Mouse (Mus musculus): ENCODE measurements around the gene Med27. TPM values are rescaled to one million over a fixed set of nuclear protein-coding genes. Genes with fewer than 3 reads are reported as not detected.

The Med27 gene
- polyA plus RNA-seq, 1 experiment, result 44.0 TPM

- H3K27me3 ChIP-seq (ENCODE audit: control insufficient read depth, insufficient read depth, insufficient read length), result peaks cover 29% of the 10 kb centered on the region
- no peaks in the 10 kb centered on the region for H3K79me2 ChIP-seq (ENCODE audit: control insufficient read depth, insufficient read depth)
- no peak overlapping the region for H3K4me2 ChIP-seq (ENCODE audit: low read depth)
- TF ChIP-seq USF1 (IDR thresholded peaks at IDR 0.05; ENCODE audit: low read depth) (no peak), SRF (IDR thresholded peaks at IDR 0.05; ENCODE audit: control insufficient read depth, insufficient read length, low read depth) (no peak)
- no peak overlapping the region for H3K4me3 ChIP-seq
- no peak overlapping the region for H3ac ChIP-seq (ENCODE audit: control insufficient read depth, insufficient read length)
- H3K36me3 ChIP-seq (ENCODE audit: control insufficient read depth, insufficient read depth), result no peaks in the 10 kb centered on the region
Measured at GRCm38 (mm10) chr2:29565570-29566433, 219.2 kb downstream of the Med27 start.

DNA sequence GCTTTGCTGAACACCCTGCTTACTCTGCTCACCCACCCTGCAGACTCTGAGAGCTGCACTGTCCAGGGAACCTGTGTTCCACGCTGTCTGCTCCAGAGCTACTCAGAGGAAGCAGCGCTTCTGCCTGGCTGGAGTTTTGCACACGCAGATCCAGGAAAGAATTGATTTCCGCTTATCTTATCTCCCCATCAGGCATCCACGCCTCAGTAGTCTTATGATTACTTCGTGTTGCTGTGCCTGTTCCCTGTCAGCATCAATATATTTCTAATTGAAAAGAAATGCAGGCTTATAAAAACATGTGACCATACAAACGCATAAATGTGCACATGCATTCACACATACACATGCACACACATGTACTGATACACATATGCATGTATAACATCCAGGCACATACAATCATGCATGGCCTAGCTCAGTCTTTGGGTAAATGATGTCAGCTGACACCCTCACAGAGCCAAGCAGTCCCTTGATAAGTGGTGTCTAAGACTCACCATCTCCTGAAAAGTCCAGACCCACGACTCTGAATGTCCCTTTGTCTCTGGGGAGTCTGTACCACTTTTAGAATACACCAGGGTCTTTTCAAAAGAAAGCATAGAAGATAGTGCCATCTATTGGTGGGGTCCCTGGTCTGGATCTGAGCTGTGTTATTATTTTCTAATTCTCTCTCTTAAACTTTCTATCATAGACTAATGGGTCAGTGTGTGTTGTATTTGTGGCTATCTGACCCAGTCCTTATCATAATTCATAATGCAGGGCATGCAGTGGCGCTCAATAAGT, 225.5 kb downstream of the Med27 start:
- H3K36me3 ChIP-seq (ENCODE audit: control insufficient read depth, insufficient read depth), result no peaks in the 10 kb centered on the region
- no peaks in the 10 kb centered on the region for H3K79me2 ChIP-seq (ENCODE audit: control insufficient read depth, insufficient read depth)
- no peak overlapping the region for H3K4me2 ChIP-seq (ENCODE audit: low read depth)
- H3K4me3 ChIP-seq, result no peak overlapping the region
- H3K27me3 ChIP-seq (ENCODE audit: control insufficient read depth, insufficient read depth, insufficient read length), result peaks cover 28% of the 10 kb centered on the region
- TF ChIP-seq POLR2AphosphoS2 (IDR thresholded peaks at IDR 0.05; ENCODE audit: insufficient read length, low read depth), result no peak
- no peak for TF ChIP-seq MYOG (IDR thresholded peaks at IDR 0.05; ENCODE audit: control insufficient read depth in 1 of 3, insufficient read depth in 1 of 3, insufficient read length in 2 of 3, low read depth in 2 of 3)
- no peak for TF ChIP-seq TCF3 (IDR thresholded peaks at IDR 0.05; ENCODE audit: insufficient read length, low read depth)
- TF ChIP-seq MYOD1 (IDR thresholded peaks at IDR 0.05; ENCODE audit: control insufficient read depth in 1 of 3, insufficient read length in 2 of 3, low read depth in 2 of 3), result no peak
- no peak for TF ChIP-seq POLR2A (IDR thresholded peaks at IDR 0.05; ENCODE audit: insufficient read length, low read depth)
- no peak for TF ChIP-seq USF1 (IDR thresholded peaks at IDR 0.05; ENCODE audit: low read depth)
- TF ChIP-seq REST (IDR thresholded peaks at IDR 0.05; ENCODE audit: insufficient read depth, insufficient read length), result no peak
- TF ChIP-seq SRF (IDR thresholded peaks at IDR 0.05; ENCODE audit: control insufficient read depth, insufficient read length, low read depth), result no peak
- TF ChIP-seq MAX (IDR thresholded peaks at IDR 0.05; ENCODE audit: low read depth), result no peak
- no peak for TF ChIP-seq E2F4 (IDR thresholded peaks at IDR 0.05; ENCODE audit: insufficient read depth)
- no peak for TF ChIP-seq CEBPB (IDR thresholded peaks at IDR 0.05; ENCODE audit: insufficient read depth, poor library complexity, severe bottlenecking)
- no peak overlapping the region for H3ac ChIP-seq (ENCODE audit: control insufficient read depth, insufficient read length)

DNA sequence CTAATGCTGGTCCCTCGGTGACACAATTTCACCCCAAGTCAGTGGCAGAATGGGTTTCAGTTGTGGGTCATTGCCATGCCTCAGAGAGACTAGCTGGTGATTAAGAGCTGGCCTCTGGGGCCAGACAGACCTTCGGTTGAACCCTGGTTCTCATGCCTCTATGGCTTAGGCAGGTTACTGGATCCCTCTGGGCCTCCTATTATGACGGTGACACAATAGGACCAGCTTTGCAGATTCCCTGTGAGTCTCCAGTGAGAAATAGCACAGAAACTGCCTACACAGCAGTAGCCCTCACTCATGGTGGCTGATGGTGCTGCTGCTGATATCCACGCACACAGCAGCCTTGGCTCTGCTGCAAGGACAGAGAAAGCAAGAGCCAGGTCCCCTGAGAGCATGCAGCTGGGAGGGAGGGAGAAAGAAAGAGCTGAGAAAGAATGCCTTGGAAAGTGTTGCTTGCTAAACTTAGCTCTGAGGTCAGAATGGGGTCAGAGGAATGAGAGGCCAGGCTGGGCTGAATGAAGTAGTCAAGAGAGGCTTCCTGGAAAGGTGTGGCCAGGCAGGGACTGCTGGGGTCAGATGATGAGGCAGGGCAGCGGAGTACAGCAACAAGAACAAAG, 226.3 kb downstream of the Med27 start:
- Histone ChIP-seq H3K4me3 (no peak overlapping the region), H3K4me2 (ENCODE audit: low read depth) (no peak overlapping the region), H3ac (ENCODE audit: control insufficient read depth, insufficient read length) (no peak overlapping the region), H3K36me3 (ENCODE audit: control insufficient read depth, insufficient read depth) (no peaks in the 10 kb centered on the region), H3K79me2 (ENCODE audit: control insufficient read depth, insufficient read depth) (no peaks in the 10 kb centered on the region), H3K27me3 (ENCODE audit: control insufficient read depth, insufficient read depth, insufficient read length) (peaks cover 32% of the 10 kb centered on the region)
- TF ChIP-seq POLR2AphosphoS2 (IDR thresholded peaks at IDR 0.05; ENCODE audit: insufficient read length, low read depth) (no peak), REST (IDR thresholded peaks at IDR 0.05; ENCODE audit: insufficient read depth, insufficient read length) (no peak), POLR2A (IDR thresholded peaks at IDR 0.05; ENCODE audit: insufficient read length, low read depth) (no peak), CEBPB (IDR thresholded peaks at IDR 0.05; ENCODE audit: insufficient read depth, poor library complexity, severe bottlenecking) (no peak), SRF (IDR thresholded peaks at IDR 0.05; ENCODE audit: control insufficient read depth, insufficient read length, low read depth) (no peak), MAX (IDR thresholded peaks at IDR 0.05; ENCODE audit: low read depth) (no peak), MYOD1 (IDR thresholded peaks at IDR 0.05; ENCODE audit: control insufficient read depth in 1 of 3, insufficient read length in 2 of 3, low read depth in 2 of 3) (no peak), E2F4 (IDR thresholded peaks at IDR 0.05; ENCODE audit: insufficient read depth) (no peak), TCF12 (IDR thresholded peaks at IDR 0.05; ENCODE audit: insufficient read depth, poor library complexity, severe bottlenecking) (no peak), USF1 (IDR thresholded peaks at IDR 0.05; ENCODE audit: low read depth) (no peak)

- Histone ChIP-seq H3ac (ENCODE audit: control insufficient read depth, insufficient read length) (no peak overlapping the region), H3K4me2 (ENCODE audit: low read depth) (no peak overlapping the region), H3K4me3 (no peak overlapping the region), H3K27me3 (ENCODE audit: control insufficient read depth, insufficient read depth, insufficient read length) (peaks cover 30% of the 10 kb centered on the region), H3K79me2 (ENCODE audit: control insufficient read depth, insufficient read depth) (no peaks in the 10 kb centered on the region), H3K36me3 (ENCODE audit: control insufficient read depth, insufficient read depth) (no peaks in the 10 kb centered on the region)
- TF ChIP-seq REST (IDR thresholded peaks at IDR 0.05; ENCODE audit: insufficient read depth, insufficient read length) (peak; percentile 100), MAX (IDR thresholded peaks at IDR 0.05; ENCODE audit: low read depth) (peak; percentile 58), TCF3 (IDR thresholded peaks at IDR 0.05; ENCODE audit: insufficient read length, low read depth) (no peak), MYOG (IDR thresholded peaks at IDR 0.05; ENCODE audit: control insufficient read depth in 1 of 3, insufficient read depth in 1 of 3, insufficient read length in 2 of 3, low read depth in 2 of 3) (no peak)
Measured at GRCm38 (mm10) chr2:29573591-29573990, 227.0 kb downstream of the Med27 start.

GRCm38 (mm10) chr2:29574187-29574586, 227.6 kb downstream of the Med27 start:
- H3K36me3 ChIP-seq (ENCODE audit: control insufficient read depth, insufficient read depth), result no peaks in the 10 kb centered on the region
- H3ac ChIP-seq (ENCODE audit: control insufficient read depth, insufficient read length), result no peak overlapping the region
- no peak overlapping the region for H3K4me2 ChIP-seq (ENCODE audit: low read depth)
- H3K27me3 ChIP-seq (ENCODE audit: control insufficient read depth, insufficient read depth, insufficient read length), result peaks cover 35% of the 10 kb centered on the region
- no peak for TF ChIP-seq E2F4 (IDR thresholded peaks at IDR 0.05; ENCODE audit: insufficient read depth)
- TF ChIP-seq REST (IDR thresholded peaks at IDR 0.05; ENCODE audit: insufficient read depth, insufficient read length), result no peak
- H3K79me2 ChIP-seq (ENCODE audit: control insufficient read depth, insufficient read depth), result no peaks in the 10 kb centered on the region
- H3K4me3 ChIP-seq, result no peak overlapping the region

Other genes with a start within 250 kb of the Med27 start
- gene Setx, start 222.6 kb upstream of the Med27 start, polyA plus RNA-seq (2012; fragmentation: generic; extraction: Trizol), result 4.7 TPM
- gene Ntng2, start 93.8 kb upstream of the Med27 start, polyA plus RNA-seq (2012; fragmentation: generic; extraction: Trizol), result 1.5 TPM

All from myocyte (in vitro differentiated cells).